11 mouse cellular contexts compared by ENCODE assay signal in genomic region chr12:76197071-76197470, GRCm38 (mm10). TPM values are rescaled to one million over a fixed set of nuclear protein-coding genes. Genes with fewer than 3 reads are reported as not detected.
DNase-seq lines count a peak whose midpoint lies in the region; ATAC-seq and TF ChIP-seq lines count a peak whose summit lies in the region.
"Had no signal": no experiment of that assay in that cellular context is flagged by ENCODE, and none has a peak within 500 bp of the region (broad histone marks: within the 10 kb centered on the region; RNA-seq: fewer than 3 reads in every experiment).

No protein-coding gene starts in this region.

- no peak overlapping the region for H3K27ac ChIP-seq in heart, embryonic 16.5 days (ENCODE audit: low read length)
- H3K27ac ChIP-seq in embryonic facial prominence, embryonic 13.5 days: no peak overlapping the region
- no peak overlapping the region for H3K27ac ChIP-seq in hindbrain, embryonic 12.5 days
- H3K27ac ChIP-seq in liver, postnatal 0 days (ENCODE audit: low read depth): no peak overlapping the region
- H3K27ac ChIP-seq: macrophage had no signal

- H3K9me3 ChIP-seq in heart, embryonic 16.5 days (replicated peaks; ENCODE audit: control insufficient read depth, low read length): no peaks in the 10 kb centered on the region
- H3K9me3 ChIP-seq in embryonic facial prominence, embryonic 13.5 days: no peaks in the 10 kb centered on the region
- H3K9me3 ChIP-seq in hindbrain, embryonic 12.5 days (replicated peaks): no peaks in the 10 kb centered on the region
- H3K9me3 ChIP-seq in liver, postnatal 0 days (ENCODE audit: low read length): no peaks in the 10 kb centered on the region

- no peak for TF ChIP-seq CTCF in liver, postnatal 0 days (IDR thresholded peaks at IDR 0.05; ENCODE audit: low read depth)

- peak overlapping the region; percentile 71 for H3K4me2 ChIP-seq in heart, embryonic 16.5 days (ENCODE audit: low read depth, low read length)
- peak overlapping the region; percentile 85 for H3K4me2 ChIP-seq in embryonic facial prominence, embryonic 13.5 days
- peak overlapping the region; percentile 93 for H3K4me2 ChIP-seq in hindbrain, embryonic 12.5 days (replicated peaks)
- H3K4me2 ChIP-seq in liver, postnatal 0 days (ENCODE audit: low read depth, low read length): peak overlapping the region; percentile 83

- no peak for ATAC-seq in heart, embryonic 16.5 days (replicated peaks; ENCODE audit: extremely low read depth, insufficient read depth, low FRiP score)
- no peak for ATAC-seq in embryonic facial prominence, embryonic 13.5 days (ENCODE audit: insufficient number of reproducible peaks, insufficient read depth, low FRiP score, low TSS enrichment, low read depth)
- peak; percentile 66 for ATAC-seq in hindbrain, embryonic 12.5 days (ENCODE audit: low FRiP score)
- no peak for ATAC-seq in liver, postnatal 0 days

- H3K4me3 ChIP-seq in heart, embryonic 16.5 days (ENCODE audit: low read length): peak overlapping the region; percentile 56
- peak overlapping the region; percentile 43 for H3K4me3 ChIP-seq in embryonic facial prominence, embryonic 13.5 days
- peak overlapping the region; percentile 37; the same call in 1 of the 2 replicates for H3K4me3 ChIP-seq in hindbrain, embryonic 12.5 days
- no peak overlapping the region for H3K4me3 ChIP-seq in liver, postnatal 0 days (ENCODE audit: low read depth, low read length)

- no peaks in the 10 kb centered on the region for H3K36me3 ChIP-seq in heart, embryonic 16.5 days (ENCODE audit: control insufficient read depth, insufficient read depth)
- no peaks in the 10 kb centered on the region for H3K36me3 ChIP-seq in embryonic facial prominence, embryonic 13.5 days
- no peaks in the 10 kb centered on the region for H3K36me3 ChIP-seq in hindbrain, embryonic 12.5 days
- H3K36me3 ChIP-seq in liver, postnatal 0 days (replicated peaks; ENCODE audit: insufficient read depth, low read length): no peaks in the 10 kb centered on the region

- no peaks in the 10 kb centered on the region for H3K27me3 ChIP-seq in heart, embryonic 16.5 days (ENCODE audit: control insufficient read depth, insufficient read depth, low read length)
- peaks cover 4% of the 10 kb centered on the region; the same call in 1 of the 2 replicates for H3K27me3 ChIP-seq in embryonic facial prominence, embryonic 13.5 days
- H3K27me3 ChIP-seq in hindbrain, embryonic 12.5 days: peaks cover 11% of the 10 kb centered on the region
- H3K27me3 ChIP-seq in liver, postnatal 0 days (ENCODE audit: insufficient read depth, low read length): no peaks in the 10 kb centered on the region

- H3K9ac ChIP-seq in heart, embryonic 16.5 days (ENCODE audit: low read length): no peak overlapping the region; the same call in 1 of the 2 replicates
- peak overlapping the region; percentile 63 for H3K9ac ChIP-seq in embryonic facial prominence, embryonic 13.5 days
- peak overlapping the region; percentile 40; the same call in 1 of the 2 replicates for H3K9ac ChIP-seq in hindbrain, embryonic 12.5 days
- H3K9ac ChIP-seq in liver, postnatal 0 days (replicated peaks): no peak overlapping the region

- WGBS in heart, embryonic 16.5 days: 44% methylated on average over 8 of the region's 8 CpGs
- 31% methylated on average over 8 of the region's 8 CpGs for WGBS in embryonic facial prominence, embryonic 13.5 days
- WGBS in hindbrain, embryonic 12.5 days: 41% methylated on average over 8 of the region's 8 CpGs
- 44% methylated on average over 8 of the region's 8 CpGs for WGBS in liver, postnatal 0 days (ENCODE audit: insufficient replicate concordance)

- no peak for DNase-seq in heart, adult 11 months
- DNase-seq in liver, postnatal 0 days: no peak
- no peak for DNase-seq in gastrocnemius, postnatal 4 days (ENCODE audit: low spot score in 2 of 2)
- no peak for DNase-seq in spleen, postnatal 10 days (ENCODE audit: low spot score in 2 of 2)
- no peak for DNase-seq in layer of hippocampus, postnatal 36 days

- TF ChIP-seq EP300 in liver, postnatal 0 days (IDR thresholded peaks at IDR 0.05; ENCODE audit: low read depth): no peak

- H3K4me1 ChIP-seq in heart, embryonic 16.5 days (ENCODE audit: control insufficient read depth, insufficient read depth, low read length): peaks cover 2% of the 10 kb centered on the region; the same call in 1 of the 2 replicates
- H3K4me1 ChIP-seq in embryonic facial prominence, embryonic 13.5 days: peaks cover 11% of the 10 kb centered on the region; the same call in 1 of the 2 replicates
- peaks cover 8% of the 10 kb centered on the region for H3K4me1 ChIP-seq in hindbrain, embryonic 12.5 days
- H3K4me1 ChIP-seq in liver, postnatal 0 days (ENCODE audit: insufficient read depth): peaks cover 12% of the 10 kb centered on the region

RNA-seq across cellular contexts. Expression of gene Esr2, which starts 20.0 kb away (rescaled TPM):
- polyA plus RNA-seq in heart, embryonic 16.5 days (2015; fragmentation: Nextera tagmentation; extraction: Ambion mirVana): 0.12 and 0.25 TPM in 2 replicates
- polyA plus RNA-seq in embryonic facial prominence, embryonic 13.5 days (2015; fragmentation: Nextera tagmentation; extraction: Ambion mirVana): 0.21 and 0.31 TPM in 2 replicates
- 0.22 and 0.47 TPM in 2 replicates for polyA plus RNA-seq in hindbrain, embryonic 12.5 days (2016; fragmentation: Nextera tagmentation; extraction: Ambion mirVana)
- not detected in 2 replicates for polyA plus RNA-seq in liver, postnatal 0 days (2015; fragmentation: Nextera tagmentation; extraction: Ambion mirVana)
- total RNA-seq in gastrocnemius, postnatal 4 days (2021): under 1 TPM; 0.10 to 0.34 TPM
- under 1 TPM; 0.13 to 0.25 TPM for total RNA-seq in layer of hippocampus, postnatal 36 days (2021)
- total RNA-seq: adrenal gland, postnatal 36 days had no signal
- polyA plus RNA-seq: inflammation-experienced regulatory T-cells, adult 6 months; macrophage had no signal

RNA-seq across cellular contexts. Expression of gene Tex21, which starts 49.5 kb away (rescaled TPM):
- not detected in 2 replicates for polyA plus RNA-seq in heart, embryonic 16.5 days (2015; fragmentation: Nextera tagmentation; extraction: Ambion mirVana)
- 0.12 TPM in 1 of 2 replicates, not detected in the other for polyA plus RNA-seq in embryonic facial prominence, embryonic 13.5 days (2015; fragmentation: Nextera tagmentation; extraction: Ambion mirVana)
- not detected in 2 replicates for polyA plus RNA-seq in hindbrain, embryonic 12.5 days (2016; fragmentation: Nextera tagmentation; extraction: Ambion mirVana)
- 0.08 TPM in 1 of 2 replicates, not detected in the other for polyA plus RNA-seq in liver, postnatal 0 days (2015; fragmentation: Nextera tagmentation; extraction: Ambion mirVana)
- not detected for total RNA-seq in gastrocnemius, postnatal 4 days (2021)
- not detected for total RNA-seq in layer of hippocampus, postnatal 36 days (2021)
- total RNA-seq: adrenal gland, postnatal 36 days had no signal
- polyA plus RNA-seq: inflammation-experienced regulatory T-cells, adult 6 months; macrophage had no signal

RNA-seq across cellular contexts. Expression of gene Mthfd1, which starts 58.0 kb away (rescaled TPM):
- 45.8 and 47.4 TPM in 2 replicates for polyA plus RNA-seq in heart, embryonic 16.5 days (2015; fragmentation: Nextera tagmentation; extraction: Ambion mirVana)
- 73.9 and 76.8 TPM in 2 replicates for polyA plus RNA-seq in embryonic facial prominence, embryonic 13.5 days (2015; fragmentation: Nextera tagmentation; extraction: Ambion mirVana)
- 44.8 and 46.3 TPM in 2 replicates for polyA plus RNA-seq in hindbrain, embryonic 12.5 days (2016; fragmentation: Nextera tagmentation; extraction: Ambion mirVana)
- polyA plus RNA-seq in liver, postnatal 0 days (2015; fragmentation: Nextera tagmentation; extraction: Ambion mirVana): 62.6 and 63.0 TPM in 2 replicates
- 10 to 100 TPM; 22.9 to 25.5 TPM for total RNA-seq in gastrocnemius, postnatal 4 days (2021)
- 10 to 100 TPM; 46.1 to 47.3 TPM for total RNA-seq in layer of hippocampus, postnatal 36 days (2021)

Comparison
In these comparisons a context has a peak if more than half of its experiments do, and no peak if none do; other contexts are left out.
1. H3K9ac ChIP-seq: peak in embryonic facial prominence, embryonic 13.5 days (single experiment) and hindbrain, embryonic 12.5 days (single experiment); none in heart, embryonic 16.5 days (single experiment) and liver, postnatal 0 days (single experiment).
2. Peak in every context shown above with its lines, with median percentiles within 50 percentile points of each other: H3K4me2 ChIP-seq.